ENCODE assay signal across 8 mouse cellular contexts in genomic region chr10:86069341-86069740, GRCm38 (mm10). TPM values are rescaled to one million over a fixed set of nuclear protein-coding genes. Genes with fewer than 3 reads are reported as not detected.
DNase-seq lines count a peak whose midpoint lies in the region; ATAC-seq lines count a peak whose summit lies in the region.

No protein-coding gene starts in this region.

- no peaks in the 10 kb centered on the region; the same call in 1 of the 2 replicates for H3K4me1 ChIP-seq in hindbrain, embryonic 16.5 days (ENCODE audit: control insufficient read depth, insufficient read depth, low read depth, low read length)
- H3K4me1 ChIP-seq in midbrain, embryonic 15.5 days: 0 out of 2 replicates have a peak, but pooled peaks cover 3% of the 10 kb centered on the region

- no peaks in the 10 kb centered on the region for H3K27me3 ChIP-seq in hindbrain, embryonic 16.5 days (replicated peaks; ENCODE audit: control insufficient read depth, insufficient read depth, low read length)
- no peaks in the 10 kb centered on the region for H3K27me3 ChIP-seq in midbrain, embryonic 15.5 days (replicated peaks)

- 9% methylated on average over 3 of the region's 3 CpGs for WGBS in hindbrain, embryonic 16.5 days
- 10% methylated on average over 3 of the region's 3 CpGs for WGBS in midbrain, embryonic 15.5 days

- peak; percentile 58 for ATAC-seq in frontal cortex, adult (ENCODE audit: low TSS enrichment)
- peak; percentile 77 for ATAC-seq in hindbrain, embryonic 16.5 days
- ATAC-seq in midbrain, embryonic 15.5 days (replicated peaks): peak; percentile 45; the same call in 1 of the 2 replicates
- no peak for ATAC-seq in erythroblast, adult 5-6 weeks (replicated peaks; ENCODE audit: low FRiP score, poor library complexity, severe bottlenecking)
- ATAC-seq in megakaryocyte, adult 5-6 weeks (ENCODE audit: poor library complexity, severe bottlenecking): no peak

- peaks cover 2% of the 10 kb centered on the region; the same call in 1 of the 2 replicates for H3K9me3 ChIP-seq in hindbrain, embryonic 16.5 days (ENCODE audit: control insufficient read depth, low read length)
- H3K9me3 ChIP-seq in midbrain, embryonic 15.5 days: 0 out of 2 replicates have a peak, but pooled peaks cover 5% of the 10 kb centered on the region

- H3K36me3 ChIP-seq in hindbrain, embryonic 16.5 days (ENCODE audit: control insufficient read depth, insufficient read depth, low read length): peaks cover 2% of the 10 kb centered on the region; the same call in 1 of the 2 replicates
- H3K36me3 ChIP-seq in midbrain, embryonic 15.5 days (replicated peaks): no peaks in the 10 kb centered on the region

- H3K9ac ChIP-seq in hindbrain, embryonic 16.5 days (ENCODE audit: low read depth, low read length): no peak overlapping the region
- H3K9ac ChIP-seq in midbrain, embryonic 15.5 days: no peak overlapping the region

- H3K4me3 ChIP-seq in hindbrain, embryonic 16.5 days (ENCODE audit: low read length): no peak overlapping the region
- no peak overlapping the region for H3K4me3 ChIP-seq in midbrain, embryonic 15.5 days

- no peak overlapping the region for H3K27ac ChIP-seq in hindbrain, embryonic 16.5 days (ENCODE audit: low read depth, low read length)
- H3K27ac ChIP-seq in midbrain, embryonic 15.5 days: no peak overlapping the region

- no peak for DNase-seq in frontal cortex, postnatal 14 days (ENCODE audit: low spot score in 2 of 2)
- DNase-seq in embryo, embryonic 9.5 days (ENCODE audit: extremely low spot score): peak; percentile 52
- no peak for DNase-seq in gastrocnemius, postnatal 10 days

- H3K4me2 ChIP-seq in hindbrain, embryonic 16.5 days (ENCODE audit: low read length): no peak overlapping the region
- no peak overlapping the region for H3K4me2 ChIP-seq in midbrain, embryonic 15.5 days

RNA-seq across cellular contexts. Expression of gene Fbxo7, which starts 47.6 kb away (rescaled TPM):
- polyA plus RNA-seq in hindbrain, embryonic 16.5 days (2015; fragmentation: Nextera tagmentation; extraction: Ambion mirVana): 21.8 and 24.9 TPM in 2 replicates
- polyA plus RNA-seq in midbrain, embryonic 15.5 days (2015; fragmentation: Nextera tagmentation; extraction: Ambion mirVana): 18.8 TPM in 2 replicates
- 84.9 and 110 TPM in 2 replicates for total RNA-seq in erythroblast, adult 5-6 weeks (2015; ENCODE audit: low replicate concordance)
- total RNA-seq in erythroblast, adult 5-6 weeks (2017; ENCODE audit: low replicate concordance): 123 and 155 TPM in 2 replicates
- total RNA-seq in gastrocnemius, postnatal 10 days (2021): 10 to 100 TPM in 1 of 2 experiments, 1 to 10 TPM in 1; 9.5 to 10.7 TPM
- 17.5 and 18.8 TPM in 2 replicates for total RNA-seq in megakaryocyte, adult 5-6 weeks (2015)
- total RNA-seq in megakaryocyte, adult 5-6 weeks (2017): 11.1 and 12.0 TPM in 2 replicates

RNA-seq across cellular contexts. Expression of gene Bpifc, which starts 57.6 kb away (rescaled TPM):
- 0.05 TPM in 1 of 2 replicates, not detected in the other for polyA plus RNA-seq in hindbrain, embryonic 16.5 days (2015; fragmentation: Nextera tagmentation; extraction: Ambion mirVana)
- polyA plus RNA-seq in midbrain, embryonic 15.5 days (2015; fragmentation: Nextera tagmentation; extraction: Ambion mirVana): 0.11 TPM in 1 of 2 replicates, not detected in the other
- not detected in 2 replicates for total RNA-seq in erythroblast, adult 5-6 weeks (2015; ENCODE audit: low replicate concordance)
- not detected in 2 replicates for total RNA-seq in erythroblast, adult 5-6 weeks (2017; ENCODE audit: low replicate concordance)
- not detected for total RNA-seq in gastrocnemius, postnatal 10 days (2021)
- 0.13 TPM in 1 of 2 replicates, not detected in the other for total RNA-seq in megakaryocyte, adult 5-6 weeks (2015)
- 0.07 TPM in 1 of 2 replicates, not detected in the other for total RNA-seq in megakaryocyte, adult 5-6 weeks (2017)

Comparison
In these comparisons a context has a peak if more than half of its experiments do, and no peak if none do; other contexts are left out.
1. ATAC-seq: peak in frontal cortex, adult (single experiment), hindbrain, embryonic 16.5 days (single experiment) and midbrain, embryonic 15.5 days (single experiment); none in erythroblast, adult 5-6 weeks (single experiment) and megakaryocyte, adult 5-6 weeks (single experiment).
2. RNA of gene Fbxo7, which starts 47.6 kb away (total RNA-seq): 84.9 to 155 TPM in erythroblast, adult 5-6 weeks; 11.1 to 18.8 TPM in megakaryocyte, adult 5-6 weeks and 9.5 to 10.7 TPM in gastrocnemius, postnatal 10 days; every median in the first group is over 4 times any median in the second.